15 mouse cellular contexts compared by ENCODE assay signal in the genomic region with DNA sequence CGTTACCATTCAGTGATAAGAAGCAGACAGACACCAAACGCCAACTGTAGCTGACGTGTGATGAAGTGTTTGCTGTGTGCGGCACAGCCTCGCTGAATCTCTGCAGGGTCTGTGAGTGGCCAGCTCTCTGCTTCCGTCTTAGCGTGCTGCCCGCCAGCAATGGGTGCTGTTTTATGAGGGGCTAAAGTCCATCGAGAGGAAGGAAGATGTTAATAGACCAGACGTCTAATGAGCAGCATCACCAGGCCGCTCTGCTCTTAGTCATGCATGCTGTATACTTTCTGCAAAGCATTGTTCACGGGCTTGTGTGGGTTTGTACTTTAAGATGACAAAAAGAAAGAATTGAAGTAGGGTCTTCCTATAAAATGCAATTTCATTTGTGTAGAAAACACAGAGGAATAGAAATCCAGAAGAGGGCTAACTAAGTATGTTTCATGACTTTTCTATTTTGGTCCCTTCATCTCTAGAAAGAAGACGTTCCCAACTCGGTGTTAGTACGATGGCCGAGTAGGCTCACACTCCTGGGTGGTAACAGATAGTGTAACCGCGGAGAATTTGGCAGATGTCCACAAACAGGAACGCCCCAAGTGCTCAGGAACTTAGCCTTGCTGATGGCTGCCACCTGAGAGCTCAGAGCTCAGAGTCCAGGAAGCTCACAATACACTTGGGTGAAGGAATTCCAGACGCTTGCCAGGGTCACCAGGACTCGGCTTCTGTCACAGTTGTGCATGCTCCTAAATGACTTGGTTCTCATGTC.
DNase-seq lines count a peak whose midpoint lies in the region; ATAC-seq and TF ChIP-seq lines count a peak whose summit lies in the region.
"Had no signal": no experiment of that assay in that cellular context is flagged by ENCODE, and none has a peak within 500 bp of the region (broad histone marks: within the 10 kb centered on the region; RNA-seq: fewer than 3 reads in every experiment).

No protein-coding gene starts in this region.

- no peak for ATAC-seq in heart, embryonic 12.5 days (ENCODE audit: insufficient number of reproducible peaks, low FRiP score)
- ATAC-seq in lung, embryonic 14.5 days (ENCODE audit: insufficient read depth), result no peak
- peak; percentile 95 for ATAC-seq in erythroid progenitor cell, adult 5-6 weeks (replicated peaks; ENCODE audit: low FRiP score, poor library complexity, severe bottlenecking)
- ATAC-seq in megakaryocyte progenitor cell, adult 5-6 weeks (replicated peaks; ENCODE audit: poor library complexity), result peak; percentile 90
- no peak for ATAC-seq in megakaryocyte, adult 5-6 weeks (ENCODE audit: poor library complexity, severe bottlenecking)
- no peak for ATAC-seq in inflammation-experienced regulatory T-cells, adult 6 months
- ATAC-seq: CD4-positive, CD25-positive, alpha-beta regulatory T cell, adult 4 months; forebrain, embryonic 15.5 days had no signal

- DNase-seq in heart, adult 2 months, result no peak
- DNase-seq in lung, embryonic 14.5 days, result peak; percentile 37
- no peak for DNase-seq in lung, adult 18-20 months
- DNase-seq: adrenal gland, postnatal 36 days; cerebellum, adult 11-12 months; left cerebral cortex, postnatal 4 days had no signal

- H3K27ac ChIP-seq in heart, embryonic 12.5 days (ENCODE audit: poor library complexity, severe bottlenecking), result no peak overlapping the region
- H3K27ac ChIP-seq in heart, adult 2 months, result no peak overlapping the region
- no peak overlapping the region for H3K27ac ChIP-seq in lung, embryonic 14.5 days (ENCODE audit: low read depth)
- H3K27ac ChIP-seq: forebrain, embryonic 15.5 days had no signal

- intact Hi-C loops in heart, adult 2 months (cut with DNase I), result loop anchor here (10.0 kb wide), 1 partner anchor 266 kb away; no protein-coding TSS in a partner anchor

- 50% methylated on average over 21 of the region's 21 CpGs for WGBS in heart, embryonic 12.5 days
- WGBS in heart, adult 2 months, result 58% methylated on average over 21 of the region's 21 CpGs
- WGBS in lung, embryonic 14.5 days, result 32% methylated on average over 21 of the region's 21 CpGs

- H3K27me3 ChIP-seq in heart, embryonic 12.5 days (replicated peaks), result peaks cover 4% of the 10 kb centered on the region
- no peaks in the 10 kb centered on the region for H3K27me3 ChIP-seq in heart, adult 2 months (ENCODE audit: control insufficient read depth, insufficient read depth, low read length)
- no peaks in the 10 kb centered on the region for H3K27me3 ChIP-seq in lung, embryonic 14.5 days (ENCODE audit: insufficient read depth, low read length)
- H3K27me3 ChIP-seq: forebrain, embryonic 15.5 days; megakaryocyte, embryonic 14.5 days had no signal

- TF ChIP-seq CTCF in heart, adult 2 months (IDR thresholded peaks at IDR 0.05), result no peak
- no peak for TF ChIP-seq CTCF in lung, embryonic 14.5 days (IDR thresholded peaks at IDR 0.05; ENCODE audit: low read depth)

- H3K9ac ChIP-seq in heart, embryonic 12.5 days, result no peak overlapping the region
- no peak overlapping the region for H3K9ac ChIP-seq in heart, adult 2 months (ENCODE audit: low read depth, low read length)
- H3K9ac ChIP-seq in lung, embryonic 14.5 days, result no peak overlapping the region
- H3K9ac ChIP-seq: forebrain, embryonic 15.5 days had no signal

- no peak for TF ChIP-seq POLR2A in heart, adult 2 months (IDR thresholded peaks at IDR 0.05; ENCODE audit: insufficient read depth, low read depth, low read length)

- no peaks in the 10 kb centered on the region for H3K79me2 ChIP-seq in heart, adult 2 months (replicated peaks; ENCODE audit: control insufficient read depth, insufficient read depth, low read length)

- no peaks in the 10 kb centered on the region for H3K4me1 ChIP-seq in heart, embryonic 12.5 days (replicated peaks)
- H3K4me1 ChIP-seq in heart, adult 2 months (ENCODE audit: control insufficient read depth, insufficient read depth, low read length), result no peaks in the 10 kb centered on the region
- H3K4me1 ChIP-seq in lung, embryonic 14.5 days (ENCODE audit: insufficient read depth), result no peaks in the 10 kb centered on the region
- H3K4me1 ChIP-seq: megakaryocyte, embryonic 14.5 days had no signal

- no peak for TF ChIP-seq EP300 in heart, adult 2 months (IDR thresholded peaks at IDR 0.05; ENCODE audit: insufficient read depth, low read depth, low read length)

- peak overlapping the region; percentile 33 for H3K4me2 ChIP-seq in heart, embryonic 12.5 days
- peak overlapping the region; percentile 10 for H3K4me2 ChIP-seq in lung, embryonic 14.5 days
- H3K4me2 ChIP-seq: forebrain, embryonic 15.5 days had no signal

- no peak overlapping the region for H3K4me3 ChIP-seq in heart, embryonic 12.5 days
- no peak overlapping the region for H3K4me3 ChIP-seq in heart, adult 2 months
- H3K4me3 ChIP-seq in lung, embryonic 14.5 days (ENCODE audit: low read depth, low read length), result no peak overlapping the region
- H3K4me3 ChIP-seq: forebrain, embryonic 15.5 days; megakaryocyte, embryonic 14.5 days; myocyte had no signal

- H3K9me3 ChIP-seq in heart, embryonic 12.5 days (replicated peaks), result 0 out of 2 replicates have a peak, but pooled peaks cover 3% of the 10 kb centered on the region
- no peaks in the 10 kb centered on the region for H3K9me3 ChIP-seq in lung, embryonic 14.5 days (ENCODE audit: low read depth, low read length)
- H3K9me3 ChIP-seq: forebrain, embryonic 15.5 days had no signal

- H3K36me3 ChIP-seq in heart, embryonic 12.5 days, result no peaks in the 10 kb centered on the region
- H3K36me3 ChIP-seq in heart, adult 2 months (ENCODE audit: control insufficient read depth, insufficient read depth, low read length), result no peaks in the 10 kb centered on the region
- H3K36me3 ChIP-seq in lung, embryonic 14.5 days (ENCODE audit: insufficient read depth), result no peaks in the 10 kb centered on the region
- H3K36me3 ChIP-seq: forebrain, embryonic 15.5 days had no signal

Comparison
In these comparisons a context has a peak if more than half of its experiments do, and no peak if none do; other contexts are left out.
1. ATAC-seq: peak in erythroid progenitor cell, adult 5-6 weeks (single experiment) and megakaryocyte progenitor cell, adult 5-6 weeks (single experiment); none in heart, embryonic 12.5 days (single experiment), lung, embryonic 14.5 days (single experiment), megakaryocyte, adult 5-6 weeks (single experiment) and inflammation-experienced regulatory T-cells, adult 6 months (single experiment).